Mouse (Mus musculus): ENCODE measurements around the gene Tspo2.

The Tspo2 gene

GRCm38 (mm10) chr17:48417521-48417920 lies 33.8 kb downstream of the Tspo2 start:
- in situ Hi-C loops (cut with MseI, MboI) = no loop called here

GRCm38 (mm10) chr17:48416425-48417195 lies 34.7 kb downstream of the Tspo2 start:
- in situ Hi-C loops (cut with MseI, MboI) = no loop called here

- in situ Hi-C loops (cut with MseI, MboI) = no loop called here
Measured at GRCm38 (mm10) chr17:48416011-48416410, 35.3 kb downstream of the Tspo2 start.

GRCm38 (mm10) chr17:48411241-48411640 lies 40.1 kb downstream of the Tspo2 start:
- in situ Hi-C loops (cut with MseI, MboI) = no loop called here

GRCm38 (mm10) chr17:48410299-48410785 lies 41.0 kb downstream of the Tspo2 start:
- in situ Hi-C loops (cut with MseI, MboI) = no loop called here

GRCm38 (mm10) chr17:48409380-48410298 lies 41.7 kb downstream of the Tspo2 start, which contains the start of the genes Nfya and Oard1:
Gene Nfya (minus strand): TSS chr17:48409906.
Gene Oard1 (plus strand): TSS chr17:48410014.
- in situ Hi-C loops (cut with MseI, MboI) = no loop called here

- in situ Hi-C loops (cut with MseI, MboI) = no loop called here
Measured at GRCm38 (mm10) chr17:48408526-48409291, 42.6 kb downstream of the Tspo2 start.

- in situ Hi-C loops (cut with MseI, MboI) = no loop called here
Measured at GRCm38 (mm10) chr17:48407910-48408525, 43.3 kb downstream of the Tspo2 start.

- in situ Hi-C loops (cut with MseI, MboI) = no loop called here
Measured at GRCm38 (mm10) chr17:48407154-48407553, 44.2 kb downstream of the Tspo2 start.

- in situ Hi-C loops (cut with MseI, MboI) = no loop called here
Measured at GRCm38 (mm10) chr17:48404706-48405105, 46.6 kb downstream of the Tspo2 start.

- in situ Hi-C loops (cut with MseI, MboI) = no loop called here
Measured at GRCm38 (mm10) chr17:48403848-48404247, 47.5 kb downstream of the Tspo2 start.

- in situ Hi-C loops (cut with MseI, MboI) = no loop called here
Measured at GRCm38 (mm10) chr17:48402751-48403150, 48.6 kb downstream of the Tspo2 start.

GRCm38 (mm10) chr17:48401710-48402109 lies 49.6 kb downstream of the Tspo2 start:
- in situ Hi-C loops (cut with MseI, MboI) = no loop called here
